Mouse (Mus musculus) CH12.LX (cell line): ENCODE results near the gene Rcor2.

Source experiments
- CHD2 ChIP-seq: IDR thresholded peaks from 2 replicates; pipeline ENCODE4 v1.6.1; 2011; ENCODE audit warnings: low read length, improper control_type of control experiment
- EP300 ChIP-seq: IDR thresholded peaks from 2 replicates; pipeline ENCODE4 v1.6.1; 2011; ENCODE audit warnings: low read length, improper control_type of control experiment
- POLR2A ChIP-seq: IDR thresholded peaks from 2 replicates; pipeline ENCODE4 v1.6.1; 2011; ENCODE audit warnings: low read depth, mild to moderate bottlenecking, improper control_type of control experiment, low read length
- POLR2AphosphoS2 ChIP-seq: IDR thresholded peaks from 2 replicates; pipeline ENCODE4 v1.6.1; 2011; ENCODE audit warnings: low read depth, low read length, improper control_type of control experiment

DNA sequence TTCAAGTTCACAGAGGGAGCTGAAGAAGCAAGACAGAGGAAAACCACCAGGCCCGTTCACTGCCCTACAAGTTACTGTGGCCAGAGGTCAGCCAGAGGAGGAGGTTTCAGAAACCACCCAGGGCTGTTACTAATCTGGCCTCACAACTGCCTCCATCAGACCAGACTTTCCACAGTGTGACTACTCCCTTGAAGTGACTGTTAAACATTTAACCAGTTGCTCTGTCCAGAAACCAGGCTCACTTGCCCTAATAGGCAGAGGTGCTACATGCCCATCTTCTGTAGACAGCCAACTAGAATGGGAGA, 35.3 kb downstream of the Rcor2 start:
- TF ChIP-seq CHD2 (no peak), POLR2AphosphoS2 (no peak), EP300 (no peak), POLR2A (no peak)
